ENCODE assay signal across 28 mouse cellular contexts in genomic region chr8:61712426-61712825, GRCm38 (mm10).
A peak's percentile ranks its signal among the peaks of the same experiment; 100 is the strongest.
DNase-seq lines count a peak whose midpoint lies in the region; ATAC-seq and TF ChIP-seq lines count a peak whose summit lies in the region.
"Had no signal": no experiment of that assay in that cellular context is flagged by ENCODE, and none has a peak within 500 bp of the region (broad histone marks: within the 10 kb centered on the region; RNA-seq: fewer than 3 reads in every experiment).

No protein-coding gene starts in this region.

- no peaks in the 10 kb centered on the region for H3K27me3 ChIP-seq in heart, embryonic 13.5 days (replicated peaks)
- H3K27me3 ChIP-seq in lung, embryonic 14.5 days (ENCODE audit: insufficient read depth, low read length) = no peaks in the 10 kb centered on the region
- H3K27me3 ChIP-seq in stomach, embryonic 15.5 days (replicated peaks) = no peaks in the 10 kb centered on the region
- H3K27me3 ChIP-seq: embryonic facial prominence, embryonic 13.5 days; midbrain, embryonic 12.5 days; neural tube, embryonic 15.5 days had no signal

- no peak for TF ChIP-seq CTCF in lung, embryonic 14.5 days (IDR thresholded peaks at IDR 0.05; ENCODE audit: low read depth)
- no peak for TF ChIP-seq CTCF in lung, adult 2 months (IDR thresholded peaks at IDR 0.05; ENCODE audit: insufficient read depth, low read length)

- H3K4me1 ChIP-seq in heart, embryonic 13.5 days = peaks cover 58% of the 10 kb centered on the region
- no peaks in the 10 kb centered on the region for H3K4me1 ChIP-seq in lung, embryonic 14.5 days (ENCODE audit: insufficient read depth)
- H3K4me1 ChIP-seq in lung, adult 2 months (ENCODE audit: control insufficient read depth, insufficient read depth, low read length) = no peaks in the 10 kb centered on the region
- H3K4me1 ChIP-seq in stomach, embryonic 15.5 days = peaks cover 5% of the 10 kb centered on the region; the same call in 1 of the 2 replicates

- peaks cover 44% of the 10 kb centered on the region for H3K36me3 ChIP-seq in heart, embryonic 13.5 days
- 0 out of 2 replicates have a peak, but pooled peaks cover 5% of the 10 kb centered on the region for H3K36me3 ChIP-seq in lung, embryonic 14.5 days (ENCODE audit: insufficient read depth)
- H3K36me3 ChIP-seq in stomach, embryonic 15.5 days = no peaks in the 10 kb centered on the region
- H3K36me3 ChIP-seq: neural tube, embryonic 15.5 days had no signal

- H3K9ac ChIP-seq in heart, embryonic 13.5 days = no peak overlapping the region
- H3K9ac ChIP-seq in lung, embryonic 14.5 days = no peak overlapping the region
- H3K9ac ChIP-seq in stomach, embryonic 15.5 days = no peak overlapping the region
- H3K9ac ChIP-seq: embryonic facial prominence, embryonic 13.5 days; hindbrain, embryonic 14.5 days; liver, postnatal 0 days; midbrain, embryonic 12.5 days; neural tube, embryonic 15.5 days had no signal

- 75% methylated on average over 2 of the region's 2 CpGs for WGBS in heart, embryonic 13.5 days
- 82% methylated on average over 2 of the region's 2 CpGs for WGBS in lung, embryonic 14.5 days
- 68% methylated on average over 2 of the region's 2 CpGs for WGBS in lung, adult 2 months
- WGBS in stomach, embryonic 15.5 days = 81% methylated on average over 2 of the region's 2 CpGs

- peak overlapping the region; percentile 51; the same call in 1 of the 2 replicates for H3K27ac ChIP-seq in heart, embryonic 13.5 days (replicated peaks)
- peak overlapping the region; percentile 48 for H3K27ac ChIP-seq in lung, embryonic 14.5 days (ENCODE audit: low read depth)
- H3K27ac ChIP-seq in stomach, embryonic 15.5 days = peak overlapping the region; percentile 78; the same call in 1 of the 2 replicates
- H3K27ac ChIP-seq: embryonic facial prominence, embryonic 13.5 days; hindbrain, embryonic 14.5 days; limb, embryonic 10.5 days; midbrain, embryonic 12.5 days; neural tube, embryonic 15.5 days had no signal

- H3K9me3 ChIP-seq in heart, embryonic 13.5 days = no peaks in the 10 kb centered on the region
- no peaks in the 10 kb centered on the region for H3K9me3 ChIP-seq in lung, embryonic 14.5 days (ENCODE audit: low read depth, low read length)
- no peaks in the 10 kb centered on the region for H3K9me3 ChIP-seq in stomach, embryonic 15.5 days
- H3K9me3 ChIP-seq: embryonic facial prominence, embryonic 13.5 days; limb, embryonic 10.5 days; midbrain, embryonic 12.5 days; neural tube, embryonic 15.5 days had no signal

- no peak for ATAC-seq in heart, embryonic 13.5 days (ENCODE audit: extremely low read depth, insufficient number of reproducible peaks, low FRiP score, low TSS enrichment)
- no peak for ATAC-seq in lung, embryonic 14.5 days (ENCODE audit: insufficient read depth)
- no peak for ATAC-seq in stomach, embryonic 15.5 days (ENCODE audit: insufficient read depth, low FRiP score, low read depth)
- ATAC-seq: activated CD4-positive, CD25-positive, alpha-beta regulatory T cell, adult 4 months; forebrain, embryonic 14.5 days; inflammation-experienced regulatory T-cells, adult 6 months; liver, postnatal 0 days had no signal

- intact Hi-C loops in heart, postnatal 10 days (cut with DNase I) = no loop called here

- DNase-seq in heart, postnatal 10 days = no peak
- no peak for DNase-seq in lung, embryonic 14.5 days
- DNase-seq in lung, adult 2 months = no peak
- DNase-seq in lung, postnatal 10 days = peak; percentile 8
- DNase-seq in frontal cortex, adult 2 months (ENCODE audit: extremely low spot score in 1 of 2, low spot score in 1 of 2) = no peak
- DNase-seq in spleen, postnatal 36 days (ENCODE audit: low spot score in 2 of 2) = no peak
- DNase-seq: cerebellum, adult 8-10 months; cerebellum, postnatal 36 days; embryo, embryonic 11 days; gastrocnemius, postnatal 14 days; heart, postnatal 4 days; kidney, adult 8-10 months; kidney, postnatal 10 days; liver; liver, postnatal 0 days; right cerebral cortex, adult 18-20 months; thymus, postnatal 25 days had no signal

- H3K4me2 ChIP-seq in heart, embryonic 13.5 days = no peak overlapping the region
- H3K4me2 ChIP-seq in lung, embryonic 14.5 days = no peak overlapping the region
- H3K4me2 ChIP-seq in stomach, embryonic 15.5 days = no peak overlapping the region
- H3K4me2 ChIP-seq: embryonic facial prominence, embryonic 13.5 days; hindbrain, embryonic 14.5 days; midbrain, embryonic 12.5 days; neural tube, embryonic 15.5 days had no signal

- TF ChIP-seq POLR2A in lung, adult 2 months (IDR thresholded peaks at IDR 0.05; ENCODE audit: borderline replicate concordance, extremely low read depth, low read depth, low read length) = no peak

- no peak overlapping the region for H3K4me3 ChIP-seq in heart, embryonic 13.5 days
- H3K4me3 ChIP-seq in lung, embryonic 14.5 days (ENCODE audit: low read depth, low read length) = no peak overlapping the region
- H3K4me3 ChIP-seq in lung, adult 2 months (replicated peaks; ENCODE audit: extremely low read depth, low read depth, low read length) = no peak overlapping the region
- H3K4me3 ChIP-seq in stomach, embryonic 15.5 days (replicated peaks) = no peak overlapping the region
- H3K4me3 ChIP-seq: embryonic facial prominence, embryonic 13.5 days; erythroblast, embryonic 14.5 days; limb, embryonic 10.5 days; midbrain, embryonic 12.5 days; neural tube, embryonic 15.5 days had no signal
